Mouse (Mus musculus) thymus, postnatal 10 days (tissue): Measurements from ENCODE around the gene Irf9.

Source experiments
- DNase-seq, 2 experiments: peaks; one replicate each; pipeline ENCODE4 v3.0.0; 2021; ENCODE audit warnings: low spot score in 2 of 2

The Irf9 gene

GRCm38 (mm10) chr14:55614565-55615178 lies 11.3 kb downstream of the Irf9 start:
- DNase-seq, result no peak

- no peak for DNase-seq
Measured at GRCm38 (mm10) chr14:55615876-55616275, 12.5 kb downstream of the Irf9 start.

GRCm38 (mm10) chr14:55616844-55617243 lies 13.5 kb downstream of the Irf9 start:
- DNase-seq, result no peak

DNA sequence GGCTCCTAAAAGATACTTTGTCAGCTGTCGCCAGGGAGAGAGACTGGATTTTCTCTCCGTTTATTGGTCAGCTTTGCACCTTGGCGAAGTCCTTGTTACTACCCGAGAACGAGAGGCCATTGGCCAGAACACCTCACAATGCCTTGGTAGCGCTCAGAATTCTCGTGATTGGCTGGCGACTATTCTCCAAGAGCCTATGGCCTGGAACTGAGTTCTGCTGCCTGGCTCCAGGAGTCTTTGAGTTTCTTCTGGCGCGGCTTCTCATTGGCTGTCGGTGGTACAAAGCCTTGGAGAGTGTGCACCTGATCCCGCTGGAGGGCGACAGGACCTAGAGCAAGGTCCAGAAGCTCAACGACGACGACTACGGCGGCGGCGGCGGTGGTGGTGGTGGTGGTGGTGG lies 14.5 kb downstream of the Irf9 start, which contains the start of gene Rec8:
Gene Rec8, plus strand, starts transcription at position 216 of the 400 bp plus-strand sequence.
- no peak for DNase-seq

DNA sequence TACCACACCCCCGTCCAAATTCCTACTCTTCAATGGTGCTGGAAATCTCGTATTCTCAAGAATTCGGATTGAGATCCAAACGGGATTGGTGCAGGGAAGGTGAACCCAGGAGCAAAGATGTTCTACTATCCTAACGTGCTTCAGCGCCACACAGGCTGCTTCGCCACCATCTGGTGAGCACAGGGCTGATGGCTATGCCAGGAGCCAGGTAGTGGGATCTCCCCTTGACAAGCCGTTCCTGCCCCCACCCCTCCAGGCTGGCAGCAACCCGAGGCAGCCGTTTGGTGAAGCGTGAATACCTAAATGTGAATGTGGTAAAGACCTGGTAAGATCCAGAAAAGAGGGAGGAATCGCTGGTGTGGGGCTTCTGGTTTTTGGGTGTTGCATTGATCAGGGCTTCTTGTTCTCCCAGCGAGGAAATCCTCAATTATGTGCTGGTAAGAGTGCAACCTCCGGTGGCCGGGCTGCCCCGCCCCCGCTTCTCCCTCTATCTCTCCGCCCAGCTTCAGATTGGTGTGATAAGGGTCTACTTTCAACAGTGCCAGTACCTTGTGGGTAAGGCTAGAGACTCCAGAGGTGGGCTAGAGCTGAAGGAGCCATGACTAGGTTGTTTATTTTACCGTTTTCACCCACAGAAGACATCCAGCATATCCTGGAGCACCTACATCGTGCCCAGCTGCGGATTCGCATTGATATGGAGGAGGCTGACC lies 15.3 kb downstream of the Irf9 start:
- no peak for DNase-seq

DNA sequence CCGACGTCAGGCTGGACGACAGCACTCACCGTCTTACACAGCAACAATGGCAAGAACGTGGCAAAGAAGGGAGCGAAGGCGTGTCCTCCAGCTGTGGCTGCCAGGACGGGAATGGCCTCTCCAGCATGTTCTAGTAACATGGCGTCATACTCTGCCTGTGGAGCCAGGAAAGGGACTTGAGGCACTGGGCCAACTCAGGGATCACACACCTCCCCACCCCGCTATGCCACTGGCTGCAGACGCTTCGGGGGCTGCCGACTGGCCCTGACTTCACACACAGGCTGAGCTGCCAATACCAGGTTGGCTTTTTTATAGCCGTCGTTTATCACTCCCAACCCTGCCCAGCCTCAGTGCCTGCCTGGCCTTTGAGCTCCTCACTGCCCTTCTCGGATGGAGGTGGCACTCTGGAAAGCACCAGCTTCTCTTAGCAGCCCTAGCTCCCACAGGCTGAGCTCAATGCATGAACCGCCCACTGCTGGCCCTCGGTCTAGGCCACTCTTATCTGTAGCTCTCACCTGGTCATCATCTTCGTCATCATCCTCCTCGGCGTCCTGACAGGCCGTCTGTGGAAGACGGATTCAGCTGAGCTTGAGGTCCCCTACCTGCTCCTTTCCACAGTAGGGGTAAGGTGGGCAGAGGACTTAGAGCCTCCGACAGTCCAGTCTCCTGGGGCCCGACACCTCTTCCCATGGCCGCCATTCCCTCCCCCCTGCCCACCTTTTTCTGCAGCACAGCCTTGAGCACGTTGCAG lies 24.9 kb downstream of the Irf9 start:
- DNase-seq, result no peak

GRCm38 (mm10) chr14:55629312-55629711 lies 25.9 kb downstream of the Irf9 start:
- peak; percentile 65 to 87 for DNase-seq

DNA sequence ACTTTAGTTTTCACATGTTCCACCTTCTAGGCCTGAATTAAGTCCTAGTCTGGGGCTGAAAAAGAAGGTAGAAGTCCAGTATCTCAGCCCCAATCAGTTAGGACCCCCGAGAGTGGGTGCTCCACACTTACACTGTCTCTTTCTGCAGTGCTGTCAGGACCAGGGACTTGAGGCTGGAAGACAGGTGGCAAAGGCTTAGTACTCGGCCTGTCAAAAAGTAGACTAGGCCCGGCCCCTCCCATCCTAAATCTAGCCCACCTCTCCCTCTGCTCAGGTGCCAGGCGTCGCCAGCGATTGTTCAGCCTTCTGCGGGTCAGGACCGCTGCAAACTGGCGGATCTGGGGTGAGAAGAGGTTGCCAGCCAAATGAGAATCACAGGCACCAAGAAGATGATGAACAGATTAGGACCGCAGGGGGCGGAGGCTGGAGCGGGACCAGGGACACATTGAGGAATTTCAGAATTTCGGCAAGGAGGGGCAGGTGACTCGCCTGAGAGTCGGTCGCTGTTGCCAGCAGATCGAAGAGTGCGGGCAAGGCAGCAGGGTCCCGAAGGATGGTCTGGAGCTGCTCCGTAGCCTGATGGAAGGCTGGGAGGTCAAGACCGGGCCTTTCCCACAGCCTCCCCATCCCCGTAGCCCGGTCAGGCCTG lies 31.6 kb downstream of the Irf9 start:
- DNase-seq, result no peak

- DNase-seq, result peak; percentile 79 to 87
Measured at GRCm38 (mm10) chr14:55635523-55636007, 32.2 kb downstream of the Irf9 start, which contains the start of gene Ipo4. Gene Ipo4 (minus strand): TSS chr14:55635957.

DNA sequence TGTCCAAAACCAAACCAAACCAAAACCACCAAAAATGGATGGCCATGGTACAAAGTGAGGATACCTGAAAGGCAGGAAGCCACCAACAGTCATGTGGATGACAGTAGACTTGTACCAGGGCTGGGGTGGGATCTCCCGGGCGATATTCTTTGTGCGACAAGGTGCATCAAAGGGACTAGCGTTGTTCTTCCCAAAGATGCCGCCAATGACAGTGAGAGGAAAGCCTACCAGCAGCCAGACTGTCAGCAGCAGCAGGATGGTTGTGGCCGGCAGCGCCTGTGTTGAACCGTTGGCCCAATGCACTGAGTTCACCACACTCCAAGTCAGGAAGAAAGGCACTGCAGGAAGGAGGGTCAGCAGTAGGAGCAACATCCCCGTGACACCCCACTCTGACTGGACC lies 34.4 kb downstream of the Irf9 start, which contains the start of gene Gm49378:
Gene Gm49378, minus strand, starts transcription at position 101 of the 400 bp plus-strand sequence.
- DNase-seq, result no peak

GRCm38 (mm10) chr14:55640816-55641215 lies 37.4 kb downstream of the Irf9 start:
- no peak for DNase-seq

DNA sequence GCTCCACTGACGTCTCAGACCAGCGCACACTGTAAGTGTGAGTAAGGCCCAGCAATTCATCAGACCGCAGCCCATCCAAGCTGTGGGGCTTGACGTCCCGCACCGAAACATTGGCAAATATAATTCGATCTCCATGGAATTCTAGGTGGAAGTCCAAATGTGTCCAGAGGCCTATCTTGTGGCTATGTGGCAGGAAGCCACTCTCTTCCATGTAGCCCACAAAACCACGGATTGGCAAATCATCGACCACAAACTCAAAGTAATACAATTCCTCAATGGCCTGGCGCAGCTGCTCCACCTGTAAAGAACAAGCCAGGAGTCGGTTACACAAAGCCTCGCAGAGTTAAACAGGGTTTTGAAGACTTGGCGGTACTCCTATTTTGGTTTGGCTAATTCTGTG lies 37.9 kb downstream of the Irf9 start:
- no peak for DNase-seq

DNA sequence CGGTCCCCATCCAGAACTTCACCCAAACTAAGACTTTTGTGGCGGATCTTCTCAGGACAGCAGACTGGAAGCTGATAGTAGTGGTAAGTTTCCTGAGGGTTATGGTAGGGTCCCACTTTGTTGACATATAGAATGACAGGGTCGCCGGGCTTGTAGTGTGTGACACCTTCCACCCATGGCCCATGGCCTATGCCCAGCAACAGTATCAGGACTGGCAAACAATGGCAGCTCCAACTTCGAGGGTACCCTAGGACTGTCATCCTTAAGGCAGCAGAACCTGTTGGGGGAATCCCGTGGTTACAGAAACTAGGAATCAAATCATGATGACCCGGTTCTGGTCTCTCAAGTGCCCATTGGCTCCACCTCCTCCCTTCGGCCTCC lies 39.3 kb downstream of the Irf9 start:
- DNase-seq, result no peak

GRCm38 (mm10) chr14:55643060-55643907 lies 39.9 kb downstream of the Irf9 start, which contains the start of gene Tm9sf1:
Gene Tm9sf1 (minus strand): TSS chr14:55643806.
- peak; percentile 68 to 69 for DNase-seq

GRCm38 (mm10) chr14:55644261-55644888 lies 41.0 kb downstream of the Irf9 start:
- no peak for DNase-seq

DNA sequence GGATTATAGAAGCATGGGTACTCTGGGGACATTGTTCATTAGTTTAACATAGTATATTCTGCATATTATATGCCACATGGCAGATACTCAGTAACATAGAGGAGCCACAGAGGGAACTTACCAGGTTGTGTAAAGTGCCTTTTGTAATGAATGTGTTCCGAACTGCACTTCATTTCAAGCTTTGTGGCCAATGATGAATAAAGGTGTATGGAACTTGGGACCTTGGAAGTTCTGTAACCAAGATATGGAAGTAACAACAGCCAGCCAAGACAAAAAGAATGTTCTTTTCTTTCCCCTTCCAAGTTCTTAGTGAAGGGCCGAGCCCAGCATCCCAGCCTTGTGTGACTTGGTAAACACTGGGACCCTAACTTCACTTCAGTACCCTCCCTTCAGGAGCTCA lies 46.5 kb downstream of the Irf9 start, which contains the start of gene Tssk4:
Gene Tssk4, plus strand, starts transcription at position 301 of the 400 bp plus-strand sequence.
- DNase-seq, result no peak

GRCm38 (mm10) chr14:55651528-55651927 lies 48.2 kb downstream of the Irf9 start:
- peak; percentile 52 to 53 for DNase-seq

DNA sequence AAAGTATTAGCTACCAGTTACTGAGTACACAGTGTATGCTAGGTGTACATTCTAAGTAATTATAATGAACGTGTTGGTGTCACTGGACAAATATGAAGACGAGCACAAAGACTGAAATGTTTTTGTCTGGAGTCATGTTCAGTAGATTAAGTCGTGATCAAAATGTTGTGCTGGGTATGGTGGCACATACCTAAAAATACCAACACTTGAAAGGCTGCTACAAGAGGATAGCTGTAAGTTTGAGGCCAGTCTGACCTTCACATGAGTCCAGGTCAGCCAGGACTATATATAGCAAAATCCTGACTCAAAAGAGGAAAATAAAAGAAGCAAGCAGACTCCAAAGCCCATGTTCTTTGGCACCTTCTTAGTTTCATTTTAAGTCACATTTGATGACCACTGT lies 53.6 kb downstream of the Irf9 start:
- DNase-seq, result no peak

DNA sequence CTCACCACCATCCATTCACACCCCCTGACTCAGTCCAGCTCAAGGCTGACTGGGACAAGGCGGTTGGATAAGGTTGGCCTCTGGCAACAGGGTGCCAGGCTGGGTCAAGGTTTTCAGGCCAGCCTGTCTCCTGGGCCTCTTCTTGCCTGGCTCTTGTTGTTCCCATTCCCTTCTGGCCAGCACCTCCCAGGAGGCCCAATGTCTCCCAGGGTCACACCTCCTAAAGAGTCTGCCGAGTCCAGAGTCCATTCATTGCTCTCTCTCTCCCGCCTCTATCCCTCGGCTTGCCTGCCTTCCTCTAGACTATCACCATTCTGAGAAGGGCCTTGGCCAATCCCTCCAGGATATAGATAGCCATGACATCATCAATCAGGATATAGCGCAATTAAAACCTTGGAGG lies 54.6 kb downstream of the Irf9 start:
- no peak for DNase-seq
